Mouse (Mus musculus) layer of hippocampus, adult 9-10 months (tissue): Measurements from ENCODE around the gene Gm49387.

ENCODE experiments used
- DNase-seq: peaks from one replicate; pipeline ENCODE4 v3.0.0; 2022; ENCODE audit warnings: low spot score

Gene Gm49387

GRCm38 (mm10) chr14:31640346-31640889 is at the start of gene Gm49387:
Gm49387 (minus strand) TSS chr14:31640878.
- no peak for DNase-seq

- no peak for DNase-seq
Measured at GRCm38 (mm10) chr14:31686231-31686630, 45.6 kb upstream of the Gm49387 start.

- DNase-seq, result no peak
Measured at GRCm38 (mm10) chr14:31685680-31686079, 45.0 kb upstream of the Gm49387 start.

GRCm38 (mm10) chr14:31684343-31685040 is 43.8 kb upstream of the Gm49387 start:
- no peak for DNase-seq

GRCm38 (mm10) chr14:31683610-31684009 is 42.9 kb upstream of the Gm49387 start:
- DNase-seq, result no peak

GRCm38 (mm10) chr14:31681931-31682555 is 41.4 kb upstream of the Gm49387 start:
- no peak for DNase-seq

GRCm38 (mm10) chr14:31681291-31681690 is 40.6 kb upstream of the Gm49387 start:
- no peak for DNase-seq

- DNase-seq, result no peak
Measured at GRCm38 (mm10) chr14:31680656-31681055, 40.0 kb upstream of the Gm49387 start.

- no peak for DNase-seq
Measured at GRCm38 (mm10) chr14:31671635-31672320, 31.1 kb upstream of the Gm49387 start.

GRCm38 (mm10) chr14:31669642-31670490 is 29.2 kb upstream of the Gm49387 start:
- no peak for DNase-seq

- no peak for DNase-seq
Measured at GRCm38 (mm10) chr14:31669161-31669611, 28.5 kb upstream of the Gm49387 start.

- no peak for DNase-seq
Measured at GRCm38 (mm10) chr14:31668326-31668725, 27.6 kb upstream of the Gm49387 start.

- no peak for DNase-seq
Measured at GRCm38 (mm10) chr14:31667741-31668140, 27.1 kb upstream of the Gm49387 start.

- DNase-seq, result no peak
Measured at GRCm38 (mm10) chr14:31666931-31667705, 26.4 kb upstream of the Gm49387 start.

- no peak for DNase-seq
Measured at GRCm38 (mm10) chr14:31665566-31665940, 24.9 kb upstream of the Gm49387 start.

- no peak for DNase-seq
Measured at GRCm38 (mm10) chr14:31664903-31665565, 24.4 kb upstream of the Gm49387 start.

- no peak for DNase-seq
Measured at GRCm38 (mm10) chr14:31664100-31664902, 23.6 kb upstream of the Gm49387 start.

- DNase-seq, result no peak
Measured at GRCm38 (mm10) chr14:31663376-31664099, 22.9 kb upstream of the Gm49387 start.
